Mouse (Mus musculus) ES-Bruce4 (cell line): ENCODE results near the gene Hemgn.

ENCODE experiments used
- CTCF ChIP-seq: IDR thresholded peaks from one replicate; pipeline ENCODE4 v1.8.1; 2011; ENCODE audit warnings: low read depth, low read length
- EP300 ChIP-seq: IDR thresholded peaks from 2 replicates; pipeline ENCODE4 v1.6.1; 2011; ENCODE audit warnings: low read depth, low read length; ENCODE audit not compliant: insufficient read depth
- POLR2A ChIP-seq: IDR thresholded peaks from one replicate; pipeline ENCODE4 v1.8.1; 2011; ENCODE audit warnings: low read length; ENCODE audit not compliant: insufficient read depth

GRCm38 (mm10) chr4:46447461-46447860 lies 34.2 kb upstream of the Hemgn start:
- no peak for TF ChIP-seq EP300
- TF ChIP-seq POLR2A = no peak
- TF ChIP-seq CTCF = no peak
